Mouse (Mus musculus): ENCODE measurements around the gene Larp6.

- TF ChIP-seq CTCF (IDR thresholded peaks at IDR 0.05) (peak; percentile 52), EP300 (IDR thresholded peaks at IDR 0.05) (no peak)
Observed at GRCm38 (mm10) chr9:60674780-60675179, 38.0 kb upstream of the Larp6 start.

Data from lung, postnatal 0 days (tissue).